Mouse (Mus musculus): ENCODE measurements at regions not wholly inside any gene's neighbourhood (a gene's known extent, or its start where the extent isn't known, plus 50 kb on each side); places are given as distances from the start of the nearest gene placed in this dataset.

DNA sequence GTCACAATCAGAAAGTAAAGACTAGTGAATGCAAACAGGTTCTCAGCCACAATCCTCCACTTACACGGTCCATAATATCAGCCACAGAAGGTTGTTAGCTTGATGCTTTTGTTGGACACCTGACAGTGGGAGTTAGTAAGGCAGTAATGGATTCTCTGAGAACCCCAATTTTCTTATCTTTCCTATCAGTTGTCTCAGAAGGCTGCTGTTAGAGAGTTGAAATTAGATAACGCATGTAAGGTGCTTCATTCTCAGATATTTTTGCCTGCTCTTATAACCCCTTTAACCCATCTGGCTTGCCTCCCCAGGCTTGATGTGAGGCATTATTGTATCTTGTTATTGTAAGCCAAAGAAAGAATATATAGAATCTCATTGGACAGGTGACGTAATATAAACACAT lies 63.0 kb upstream of the Ube2e3 start:
- no peak for DNase-seq (ENCODE audit: low read depth, low spot score)

DNA sequence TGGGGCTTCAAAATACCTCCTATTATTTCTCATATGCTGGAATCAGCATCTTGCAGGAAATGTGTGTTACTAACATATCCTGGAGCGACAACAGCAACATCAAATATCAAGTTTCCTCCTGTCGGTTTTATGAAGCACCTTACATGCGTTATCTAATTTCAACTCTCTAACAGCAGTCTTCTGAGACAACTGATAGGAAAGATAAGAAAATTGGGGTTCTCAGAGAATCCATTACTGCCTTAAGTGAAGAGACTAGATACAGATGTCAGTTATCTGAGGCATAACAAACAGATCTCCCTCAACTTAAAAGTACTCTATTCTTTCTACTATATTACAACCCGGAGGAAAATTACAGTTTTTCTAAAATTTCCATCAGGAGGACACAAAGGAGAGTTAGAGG lies 64.4 kb upstream of the Ube2e3 start:
- no peak for DNase-seq (ENCODE audit: low read depth, low spot score)

- DNase-seq (ENCODE audit: low read depth, low spot score): no peak
Observed at GRCm38 (mm10) chr2:78795446-78795845, 72.5 kb upstream of the Ube2e3 start.

DNA sequence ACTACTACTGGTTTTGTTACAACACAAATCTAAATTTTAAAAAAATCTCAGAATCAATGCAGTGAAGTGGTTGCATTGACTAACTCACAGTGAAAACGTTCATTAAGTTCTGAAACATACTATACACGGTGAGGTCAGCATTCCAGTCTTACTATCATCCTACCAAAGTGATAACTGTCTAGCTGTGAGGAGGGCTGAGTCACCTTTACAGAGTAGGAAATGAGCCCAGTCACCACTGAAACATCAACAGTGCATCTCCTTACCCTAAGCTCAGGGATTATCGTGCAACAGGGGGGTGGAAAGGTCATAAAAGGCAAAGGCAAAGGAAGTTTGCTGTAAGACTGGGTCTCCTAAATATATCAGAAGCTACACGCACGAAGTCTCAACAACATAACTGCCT lies 73.2 kb upstream of the Ube2e3 start:
- no peak for DNase-seq (ENCODE audit: low read depth, low spot score)

- no peak for DNase-seq (ENCODE audit: low read depth, low spot score)
Observed at GRCm38 (mm10) chr2:78789124-78789523, 78.8 kb upstream of the Ube2e3 start.

GRCm38 (mm10) chr2:78788222-78788621 lies 79.7 kb upstream of the Ube2e3 start:
- no peak for DNase-seq (ENCODE audit: low read depth, low spot score)

DNA sequence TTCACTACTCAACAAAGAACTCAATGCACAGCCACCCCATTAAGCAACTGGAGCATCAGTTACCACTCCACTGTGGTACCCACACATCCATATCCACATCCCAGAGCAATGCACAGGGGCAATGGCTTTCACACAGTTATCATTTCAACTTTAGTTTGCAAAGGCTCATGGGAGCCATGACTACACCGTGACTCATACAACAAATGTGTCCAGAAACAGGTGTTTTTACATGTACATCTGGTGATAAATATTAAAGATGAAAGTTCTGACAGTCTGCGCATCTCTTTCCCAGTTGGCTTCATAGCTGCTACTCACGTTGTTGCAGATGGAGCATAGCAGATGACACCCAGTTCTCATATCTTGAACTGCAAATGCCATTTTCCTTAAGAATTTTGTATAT lies 88.0 kb upstream of the Ube2e3 start:
- no peak for DNase-seq (ENCODE audit: low read depth, low spot score)

GRCm38 (mm10) chr2:78777589-78777988 lies 90.3 kb upstream of the Ube2e3 start:
- DNase-seq (ENCODE audit: low read depth, low spot score): no peak

DNA sequence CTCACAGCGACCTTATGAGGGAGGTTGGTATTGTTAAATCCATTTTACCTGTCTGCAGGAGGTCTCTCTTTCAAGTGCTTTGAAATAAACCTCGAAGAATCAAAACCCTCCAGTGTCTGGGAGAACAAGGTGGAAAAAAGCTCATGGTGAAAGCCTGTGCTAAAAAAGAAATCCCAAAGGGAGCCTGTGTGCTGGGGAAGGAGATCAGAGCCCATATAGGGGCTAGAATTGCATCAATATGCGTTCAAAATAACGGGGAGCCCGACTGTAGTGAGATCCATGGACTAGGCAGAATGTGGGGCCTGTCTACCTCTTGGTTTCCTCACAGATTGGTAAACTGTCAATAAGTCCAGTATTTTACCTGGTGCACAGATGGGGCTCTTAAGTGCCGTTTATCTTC lies 113.6 kb upstream of the Ube2e3 start:
- no peak for DNase-seq (ENCODE audit: low read depth, low spot score)

DNA sequence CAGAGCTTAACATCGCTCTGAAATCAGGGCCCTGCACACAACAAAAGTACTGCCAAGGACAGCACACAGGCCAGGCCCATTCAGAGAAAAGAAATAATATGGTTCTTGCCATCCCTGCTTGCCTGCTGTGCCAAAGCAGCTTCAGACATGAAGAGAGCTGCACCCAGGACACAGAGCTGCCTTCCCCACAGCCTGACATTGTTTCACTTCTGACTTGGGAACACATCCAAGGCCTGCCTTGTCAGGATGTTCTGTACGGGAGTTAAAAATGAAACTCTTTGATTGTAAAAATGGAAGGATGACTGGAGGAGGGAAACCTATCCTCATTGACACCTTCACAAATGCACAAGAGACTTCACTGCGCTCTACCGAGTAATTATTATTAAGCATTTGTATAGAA lies 114.0 kb upstream of the Ube2e3 start:
- DNase-seq (ENCODE audit: low read depth, low spot score): no peak

- no peak for DNase-seq (ENCODE audit: low read depth, low spot score)
Observed at GRCm38 (mm10) chr2:78730161-78730560, 137.8 kb upstream of the Ube2e3 start.

- DNase-seq (ENCODE audit: low read depth, low spot score): no peak
Observed at GRCm38 (mm10) chr2:78726060-78726459, 141.9 kb upstream of the Ube2e3 start.

DNA sequence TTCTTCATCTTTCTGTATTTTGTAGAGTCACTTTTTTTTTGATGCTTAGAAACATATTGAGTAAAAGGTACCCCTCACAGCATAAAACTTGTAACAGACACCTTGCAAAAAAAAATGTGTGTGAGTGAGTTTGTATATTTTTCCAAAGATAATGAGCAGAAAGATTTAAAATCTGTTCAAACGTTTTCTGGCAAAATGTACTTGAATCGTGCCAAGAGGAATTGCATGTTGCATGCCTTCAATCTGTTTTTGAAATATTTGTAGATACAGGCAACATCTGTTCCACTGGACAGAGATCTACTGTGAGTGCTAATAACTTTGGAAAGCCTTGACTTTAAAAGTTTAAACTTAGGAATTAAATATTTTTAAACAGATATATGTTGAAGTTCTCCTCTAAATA lies 143.5 kb upstream of the Ube2e3 start:
- DNase-seq (ENCODE audit: low read depth, low spot score): no peak

DNA sequence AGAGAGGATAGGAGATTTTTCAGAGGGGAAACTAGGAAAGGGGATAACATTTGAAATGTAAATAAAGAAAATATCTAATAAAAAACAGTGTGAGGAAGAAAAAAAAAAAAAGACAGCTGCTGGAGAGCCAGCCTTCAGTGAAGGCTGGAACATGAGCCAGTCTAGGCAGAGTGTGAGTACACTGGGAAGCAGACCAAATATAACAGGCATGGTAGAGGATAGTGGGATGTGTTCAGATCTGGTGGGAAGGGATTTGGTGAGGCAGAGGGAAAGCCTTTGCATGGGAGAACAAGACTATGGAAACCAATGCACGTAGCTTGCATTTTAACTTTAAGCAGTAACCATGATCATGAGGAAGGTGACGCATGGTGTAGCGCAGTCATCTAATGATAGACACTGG lies 144.5 kb upstream of the Ube2e3 start:
- no peak for DNase-seq (ENCODE audit: low read depth, low spot score)

- DNase-seq (ENCODE audit: low read depth, low spot score): no peak
Observed at GRCm38 (mm10) chr2:78722739-78723138, 145.2 kb upstream of the Ube2e3 start.

- no peak for DNase-seq (ENCODE audit: low read depth, low spot score)
Observed at GRCm38 (mm10) chr2:78718550-78718949, 149.4 kb upstream of the Ube2e3 start.

GRCm38 (mm10) chr2:78716157-78716798 lies 151.6 kb upstream of the Ube2e3 start:
- DNase-seq (ENCODE audit: low read depth, low spot score): no peak

GRCm38 (mm10) chr2:78694851-78695250 lies 173.1 kb upstream of the Ube2e3 start:
- DNase-seq (ENCODE audit: low read depth, low spot score): no peak

GRCm38 (mm10) chr2:78656668-78657067 lies 211.3 kb upstream of the Ube2e3 start:
- no peak for DNase-seq (ENCODE audit: low read depth, low spot score)

DNA sequence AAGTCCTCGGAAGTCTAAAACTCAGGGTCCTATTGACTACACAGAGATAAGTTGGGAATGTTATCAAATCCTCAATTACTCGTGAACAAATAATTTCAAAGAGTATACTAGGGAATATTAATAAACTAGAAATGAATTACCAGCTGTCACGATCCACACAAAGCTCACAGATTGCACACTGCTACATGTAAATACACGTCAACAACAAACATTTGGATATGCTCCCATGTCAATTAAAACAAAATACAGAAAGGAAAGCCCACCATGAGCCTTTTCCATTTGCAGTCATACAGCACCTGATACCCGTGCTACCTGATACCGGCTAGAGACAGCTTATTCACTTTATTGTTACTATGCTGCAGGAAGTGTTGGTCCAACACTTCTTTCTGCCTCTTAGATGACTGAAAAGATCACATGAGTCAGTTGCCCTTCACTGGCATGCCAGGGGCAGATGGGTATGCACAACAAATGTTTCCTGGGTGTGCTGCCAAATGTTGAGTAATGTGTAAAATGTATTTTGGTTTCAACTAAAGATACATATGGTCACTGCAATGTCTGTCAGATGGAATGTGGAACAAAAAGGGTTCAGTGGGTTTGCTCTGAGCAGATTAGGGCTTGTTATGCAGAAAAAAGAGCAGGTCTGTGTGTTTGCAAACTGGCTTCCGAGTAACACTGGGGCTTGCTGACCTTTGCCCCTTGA lies 212.6 kb upstream of the Ube2e3 start:
- DNase-seq (ENCODE audit: low read depth, low spot score): no peak

GRCm38 (mm10) chr2:78651549-78651948 lies 216.4 kb upstream of the Ube2e3 start:
- DNase-seq (ENCODE audit: low read depth, low spot score): no peak

GRCm38 (mm10) chr2:78640361-78640760 lies 227.6 kb upstream of the Ube2e3 start:
- DNase-seq (ENCODE audit: low read depth, low spot score): no peak

DNA sequence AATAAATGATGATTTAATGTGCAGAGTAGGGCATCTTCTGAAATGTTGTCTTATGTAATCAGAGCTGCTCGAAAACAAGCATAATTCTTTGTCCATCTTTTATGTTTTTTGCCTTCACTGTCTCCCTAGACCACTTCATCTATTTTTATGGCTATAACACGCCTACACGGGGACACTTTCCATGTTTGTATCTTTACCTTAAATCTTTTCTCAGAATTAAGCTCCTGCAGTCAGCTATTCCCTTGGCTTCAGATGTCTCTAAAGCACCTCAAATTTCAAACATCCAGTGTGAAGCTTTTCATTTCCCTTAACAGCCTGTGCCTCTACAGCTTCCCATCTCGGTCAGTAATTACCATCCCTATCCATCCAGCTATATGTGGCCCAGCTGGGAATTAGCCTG lies 242.7 kb upstream of the Ube2e3 start:
- DNase-seq (ENCODE audit: low read depth, low spot score): no peak

DNA sequence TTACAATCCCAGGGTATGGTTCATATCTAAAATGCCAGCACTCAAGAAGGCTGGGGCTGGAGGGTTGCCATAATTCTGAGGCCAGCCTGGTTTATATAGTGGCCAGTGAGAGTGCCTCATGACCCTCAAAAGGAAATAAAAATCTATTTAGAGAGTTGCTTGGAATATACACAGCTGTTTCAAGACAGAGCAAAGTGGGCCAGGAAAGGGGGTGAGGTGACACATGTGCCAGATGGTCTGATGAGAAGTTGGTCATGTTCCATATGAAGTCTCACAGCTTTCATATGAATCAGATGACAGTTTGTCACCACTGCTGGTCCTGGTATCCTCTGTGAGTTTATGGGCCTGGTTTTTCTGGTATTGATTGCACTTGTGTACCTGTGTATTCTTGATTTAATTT lies 261.5 kb upstream of the Ube2e3 start:
- DNase-seq (ENCODE audit: low read depth, low spot score): no peak

Data from retina, postnatal 7 days (tissue).